Mouse (Mus musculus) granulocyte monocyte progenitor cell, adult 5-6 weeks (primary cell): ENCODE measurements around the gene Ebi3. TPM values are rescaled to one million over a fixed set of nuclear protein-coding genes. Genes with fewer than 3 reads are reported as not detected.
A peak's percentile ranks its signal among the peaks of the same experiment; 100 is the strongest.
"Not testable (repeated sequence)": the region's sequence is repeated elsewhere in the genome, so short reads cannot be mapped to it uniquely, and the experiment has no call there.

Experiments used
- ATAC-seq: replicated peaks from 2 replicates; pipeline ENCODE4 v1.8.0; 2016; ENCODE audit warnings: mild to moderate bottlenecking, moderate TSS enrichment, inconsistent platforms; ENCODE audit not compliant: poor library complexity, severe bottlenecking
- total RNA-seq, 2 experiments: library from RNA; stranded (forward) in 1 of 2; stranded (reverse) in 1 of 2; fragments of 200-712, 200-1000 nt in 1 of 2; fragments of >200 nt in 1 of 2; fragmentation: Nextera tagmentation in 1 of 2; gene quantifications; 2 replicates each; pipeline ENCODE4 v1.2.3; 2014 to 2017

Ebi3 gene
- total RNA-seq (2014; fragmentation: Nextera tagmentation) (16.8 and 36.8 TPM in 2 replicates), total RNA-seq (2017) (10.9 and 12.6 TPM in 2 replicates)

GRCm38 (mm10) chr17:55952447-55953027 is at the start of gene Ebi3:
TSS of gene Ebi3 (plus strand) at chr17:55952640.
- peak; percentile 86 for ATAC-seq

DNA sequence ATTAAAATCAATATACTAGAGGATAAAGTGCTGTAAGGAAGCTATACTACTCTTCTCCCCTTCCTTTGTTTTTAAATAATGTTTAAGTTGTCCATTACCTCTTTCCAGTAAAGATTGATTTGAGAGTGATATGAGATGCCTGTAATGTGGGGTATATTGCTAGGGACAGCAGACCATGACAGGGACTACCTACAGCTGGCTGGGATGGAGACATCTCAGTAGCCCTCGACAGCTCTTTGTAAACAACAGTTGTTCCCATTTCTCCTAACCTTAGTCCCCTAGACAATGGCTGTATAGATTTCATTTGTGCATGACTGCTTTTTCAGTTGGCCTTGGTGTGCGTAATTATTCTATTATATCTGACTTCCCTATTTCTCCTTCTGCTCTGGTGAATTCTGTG is 49.4 kb upstream of the Ebi3 start:
- no peak for ATAC-seq

DNA sequence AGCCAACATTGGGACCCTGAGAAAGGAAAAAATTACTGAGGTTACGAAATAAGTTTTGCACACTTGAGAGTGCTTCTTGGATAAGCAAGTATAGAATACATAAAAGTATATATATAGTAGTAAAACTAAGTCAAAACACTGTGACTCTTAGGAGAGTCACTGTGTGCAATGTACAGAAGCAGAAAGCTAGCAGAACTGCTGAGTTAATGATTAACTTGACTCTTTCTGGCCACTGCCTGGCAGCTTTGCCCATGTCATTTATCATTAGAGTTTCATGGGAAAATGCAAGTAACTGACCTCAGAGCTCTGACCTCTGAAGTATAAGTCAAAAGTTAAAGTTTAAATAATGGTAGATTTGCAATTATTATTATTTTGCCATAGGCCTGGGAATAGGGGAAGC is 48.8 kb upstream of the Ebi3 start:
- no peak for ATAC-seq

GRCm38 (mm10) chr17:55904131-55904530 is 48.3 kb upstream of the Ebi3 start:
- ATAC-seq = no peak

DNA sequence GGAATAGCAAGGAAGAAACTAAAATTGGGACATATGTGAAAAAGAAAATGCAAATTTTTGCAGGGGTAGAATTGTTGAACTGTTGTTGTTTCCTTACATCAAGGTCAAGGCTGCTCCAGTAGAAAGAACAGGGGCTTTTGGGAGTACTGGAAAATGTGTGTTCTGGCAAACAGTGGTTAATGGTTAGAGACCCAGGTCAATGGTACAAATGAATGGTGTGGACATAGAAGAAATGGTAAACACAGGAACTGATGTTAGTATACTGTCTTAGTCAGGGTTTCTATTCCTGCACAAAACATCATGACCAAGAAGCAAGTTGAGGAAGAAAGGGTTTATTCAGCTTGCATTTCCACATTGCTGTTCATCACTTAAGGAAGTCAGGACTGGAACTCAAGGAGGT is 45.8 kb upstream of the Ebi3 start:
- no peak for ATAC-seq

DNA sequence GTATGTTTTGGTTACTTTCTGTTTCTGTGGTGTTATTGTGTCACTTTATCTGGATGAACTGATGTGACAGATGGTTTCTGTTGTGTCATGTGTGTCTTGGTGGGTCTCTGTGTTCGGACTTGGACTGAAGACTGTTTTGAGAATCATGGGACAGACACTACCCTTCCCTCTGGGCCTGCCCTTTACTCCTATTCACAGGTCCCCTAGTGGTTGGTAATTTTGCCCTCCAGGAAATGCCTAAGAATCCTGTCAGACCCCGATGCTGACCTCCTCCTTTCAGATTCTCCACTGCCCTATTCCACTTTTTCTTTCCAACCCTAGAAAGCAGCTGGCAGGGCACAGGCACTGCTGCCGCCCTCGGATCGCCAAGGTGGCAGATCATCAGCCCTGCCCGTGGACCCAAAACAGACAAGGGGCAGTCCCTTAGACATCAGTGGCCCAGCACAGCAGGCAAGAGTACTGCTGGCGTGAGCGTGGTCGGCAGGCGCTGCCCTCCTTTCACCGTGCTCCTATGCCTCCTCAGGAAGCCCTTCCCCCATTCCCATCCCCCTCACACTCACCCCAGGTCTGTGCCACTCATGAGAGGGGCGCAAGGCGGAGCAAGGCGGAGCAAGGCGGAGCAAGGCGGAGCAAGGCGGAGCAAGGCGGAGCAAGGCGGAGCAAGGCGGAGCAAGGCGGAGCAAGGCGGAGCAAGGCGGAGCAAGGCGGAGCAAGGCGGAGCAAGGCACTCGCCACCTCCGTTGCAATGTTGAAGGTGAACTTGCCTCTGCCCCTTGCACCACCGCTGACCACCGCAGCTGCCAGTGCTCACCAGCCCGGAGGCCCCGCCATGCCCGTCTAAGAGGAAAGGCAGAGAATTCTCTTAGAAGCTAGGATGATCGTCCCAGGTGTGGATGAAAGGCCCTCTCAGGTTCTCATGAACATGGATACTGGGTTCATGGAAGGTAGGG is 20.6 kb upstream of the Ebi3 start:
- peak; percentile 92 for ATAC-seq

GRCm38 (mm10) chr17:55932635-55933034 is 19.8 kb upstream of the Ebi3 start:
- no peak for ATAC-seq

GRCm38 (mm10) chr17:55933191-55933590 is 19.2 kb upstream of the Ebi3 start:
- no peak for ATAC-seq

DNA sequence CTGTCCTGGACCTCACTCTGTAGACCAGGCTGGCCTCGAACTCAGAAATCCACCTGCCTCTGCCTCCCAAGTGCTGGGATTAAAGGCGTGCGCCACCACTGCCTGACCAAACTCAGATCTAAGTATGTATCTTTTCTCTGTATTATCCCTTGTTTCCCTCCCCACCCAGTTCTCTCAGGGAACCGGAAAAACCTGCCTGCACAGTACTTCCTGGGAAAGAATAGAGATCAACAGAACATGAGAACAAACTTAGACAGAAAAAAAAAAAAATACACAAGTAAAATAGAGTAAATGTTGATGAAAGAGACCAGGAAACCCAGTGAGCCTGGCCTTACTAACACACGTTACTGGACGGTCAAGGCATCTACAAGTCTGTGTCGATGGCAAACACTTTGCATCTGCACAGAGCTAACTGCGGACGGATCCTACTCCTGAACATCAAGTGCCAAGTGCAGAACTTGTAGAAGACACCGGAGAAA is 8.0 kb upstream of the Ebi3 start:
- not testable (repeated sequence) for ATAC-seq

DNA sequence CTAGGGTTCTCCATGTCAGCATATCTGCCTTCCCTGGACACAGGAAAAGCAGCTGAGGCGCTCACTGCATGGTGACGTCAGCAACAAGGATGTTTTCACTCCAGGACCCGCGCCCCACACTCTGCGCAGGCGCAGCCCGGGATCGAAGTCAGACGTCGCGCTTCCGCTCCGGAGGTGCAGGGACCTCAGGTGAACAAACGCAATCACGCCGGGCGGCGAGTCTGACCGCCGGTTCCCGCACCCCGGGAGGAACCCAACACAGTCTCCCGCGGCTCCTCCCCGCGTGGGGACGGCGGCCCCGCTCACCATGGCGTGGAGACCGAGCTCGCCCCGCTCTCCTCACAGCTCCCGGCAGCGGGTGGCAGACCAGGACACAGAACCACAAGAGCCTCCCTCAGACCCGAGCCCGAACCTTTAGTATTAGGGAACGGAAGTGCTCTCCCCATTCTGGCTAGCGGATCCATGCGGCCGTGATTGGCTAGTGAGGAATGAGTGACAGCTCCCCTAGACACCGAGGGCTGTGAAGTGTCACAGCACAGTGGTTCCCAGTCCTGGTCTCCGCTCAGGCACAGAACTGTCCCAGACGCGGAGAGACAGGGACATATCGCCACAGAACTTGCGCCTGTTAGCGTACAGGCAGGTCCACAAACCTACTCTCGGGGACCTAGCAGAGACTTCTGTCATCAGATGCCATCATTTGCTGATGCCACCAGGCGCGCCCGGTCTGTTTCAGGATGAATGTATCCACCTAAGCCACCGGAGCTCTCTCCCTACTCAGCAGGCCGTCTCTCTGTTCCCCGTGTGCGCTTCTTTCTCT is 7.4 kb upstream of the Ebi3 start:
- ATAC-seq = peak; percentile 93

DNA sequence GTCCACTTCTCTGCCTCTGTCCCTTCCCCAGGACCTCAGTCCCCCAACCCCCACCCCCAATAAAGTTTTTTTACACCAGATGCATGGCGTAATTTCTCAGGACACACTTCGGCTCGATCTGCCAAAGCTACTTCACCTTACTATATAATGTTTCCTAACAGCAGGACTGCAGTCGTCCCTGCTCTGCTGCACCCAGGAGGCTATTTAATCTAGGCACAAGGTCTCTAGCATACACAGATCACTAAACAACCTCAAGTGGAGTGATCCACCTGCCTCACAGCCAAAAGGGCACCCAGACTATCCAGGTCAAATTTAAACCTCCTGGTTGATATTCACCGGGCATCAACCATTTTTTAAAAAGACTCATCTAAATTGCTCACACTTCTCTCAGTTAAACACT is 6.7 kb upstream of the Ebi3 start:
- no peak for ATAC-seq

DNA sequence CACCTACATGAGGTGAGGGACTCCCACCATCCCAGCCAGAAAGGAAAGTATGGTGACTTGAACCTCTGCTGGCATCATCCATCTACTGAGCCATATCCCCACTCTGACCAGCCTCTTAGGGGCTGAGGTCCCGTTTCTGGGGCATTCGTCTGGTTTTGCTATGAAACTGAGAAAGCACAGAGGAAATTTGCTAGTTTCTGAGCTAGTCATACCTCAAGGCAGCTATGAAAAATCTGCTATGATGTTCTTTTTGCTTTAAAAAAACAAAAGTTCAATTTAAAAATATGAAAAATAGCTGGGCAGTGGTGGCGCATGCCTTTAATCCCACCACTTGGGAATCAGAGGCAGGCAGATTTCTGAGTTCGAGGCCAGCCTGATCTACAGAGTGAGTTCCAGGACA is 3.8 kb upstream of the Ebi3 start:
- ATAC-seq = no peak

GRCm38 (mm10) chr17:55949400-55949799 is 3.0 kb upstream of the Ebi3 start, which contains the start of gene Zfp119b:
TSS of gene Zfp119b (minus strand) at chr17:55949500.
- no peak for ATAC-seq

GRCm38 (mm10) chr17:55950601-55951000 is 1.8 kb upstream of the Ebi3 start:
- no peak for ATAC-seq

GRCm38 (mm10) chr17:55952041-55952440 is 399 bp upstream of the Ebi3 start:
- no peak for ATAC-seq

- no peak for ATAC-seq
Measured at GRCm38 (mm10) chr17:55953751-55954150, 1.3 kb downstream of the Ebi3 start.

DNA sequence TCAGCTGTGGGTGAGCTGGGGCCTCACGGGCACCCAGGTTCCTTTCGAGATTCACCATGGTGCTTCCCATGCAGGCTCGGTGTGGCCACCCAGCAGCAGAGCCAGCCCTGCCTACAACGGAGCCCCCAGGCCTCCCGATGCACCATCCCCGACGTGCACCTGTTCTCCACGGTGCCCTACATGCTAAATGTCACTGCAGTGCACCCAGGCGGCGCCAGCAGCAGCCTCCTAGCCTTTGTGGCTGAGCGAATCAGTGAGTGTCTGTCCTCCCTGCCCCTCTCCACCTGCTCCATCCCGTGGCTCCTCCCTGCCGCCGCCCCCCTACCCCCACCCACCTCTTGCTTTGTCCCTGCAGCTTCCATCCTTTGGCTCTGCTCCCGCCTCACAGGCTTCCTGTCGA is 1.8 kb downstream of the Ebi3 start:
- no peak for ATAC-seq

DNA sequence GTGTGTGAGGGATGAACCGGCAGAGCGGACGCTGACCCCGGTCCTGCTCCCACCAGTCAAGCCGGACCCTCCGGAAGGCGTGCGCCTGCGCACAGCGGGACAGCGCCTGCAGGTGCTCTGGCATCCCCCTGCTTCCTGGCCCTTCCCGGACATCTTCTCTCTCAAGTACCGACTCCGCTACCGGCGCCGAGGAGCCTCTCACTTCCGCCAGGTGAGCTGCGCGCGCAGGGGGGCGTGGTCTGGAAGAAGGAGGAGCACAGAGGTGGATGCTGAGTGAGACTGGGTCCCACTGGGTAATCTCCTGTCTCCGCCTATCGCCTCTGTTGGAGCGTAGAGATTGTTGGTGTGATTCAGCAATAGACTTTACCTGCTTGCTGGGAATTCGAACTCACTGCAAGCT is 3.7 kb downstream of the Ebi3 start:
- no peak for ATAC-seq

DNA sequence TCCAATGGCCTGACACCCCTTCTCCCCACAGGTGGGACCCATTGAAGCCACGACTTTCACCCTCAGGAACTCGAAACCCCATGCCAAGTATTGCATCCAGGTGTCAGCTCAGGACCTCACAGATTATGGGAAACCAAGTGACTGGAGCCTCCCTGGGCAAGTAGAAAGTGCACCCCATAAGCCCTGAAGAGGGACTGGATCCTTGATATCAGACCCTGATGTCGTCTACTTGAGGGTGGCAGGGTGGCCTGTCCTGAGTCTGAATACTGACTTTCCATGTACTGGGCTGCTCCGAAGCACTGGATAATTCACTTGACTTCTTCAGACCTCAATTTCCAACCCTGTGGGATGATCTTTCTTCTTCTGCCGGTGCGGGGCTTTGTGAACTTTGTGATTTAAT is 4.2 kb downstream of the Ebi3 start:
- ATAC-seq = no peak

DNA sequence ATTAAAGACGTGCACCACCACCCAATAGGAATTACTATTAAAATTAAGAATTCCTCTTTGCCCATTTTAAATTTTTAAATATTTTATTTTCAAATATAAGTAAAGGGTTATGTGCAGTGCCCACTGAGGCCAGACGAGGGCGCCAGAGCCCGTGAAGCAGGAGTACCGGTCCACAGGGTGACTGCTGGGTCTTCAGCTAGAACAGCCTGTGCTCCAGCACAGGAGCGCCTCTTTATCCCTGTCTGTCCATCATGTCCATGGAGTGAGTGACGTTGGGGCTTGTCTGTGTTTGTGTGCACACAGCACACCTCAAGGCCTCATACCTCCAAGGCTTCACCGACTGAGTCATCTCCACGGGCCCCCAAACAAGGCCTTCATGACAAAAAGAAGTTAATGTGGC is 4.7 kb downstream of the Ebi3 start:
- ATAC-seq = peak; percentile 29
